Mouse (Mus musculus) midbrain, embryonic 10.5 days (tissue): Measurements from ENCODE around the gene Smpd2. TPM values are rescaled to one million over a fixed set of nuclear protein-coding genes. Genes with fewer than 3 reads are reported as not detected.
"Not testable (repeated sequence)": the region's sequence is repeated elsewhere in the genome, so short reads cannot be mapped to it uniquely, and the experiment has no call there.

ENCODE experiments used
- DNase-seq: peaks from one replicate; pipeline ENCODE4 v3.0.0-alpha.2; 2017; ENCODE audit warnings: low spot score
- H3K27ac ChIP-seq: fragments of 300-500 bp; sonication (generic); replicated peaks from 2 replicates; pipeline ENCODE4 v1.5.1; 2016; ENCODE audit warnings: mild to moderate bottlenecking
- H3K27me3 ChIP-seq: fragments of 300-500 bp; sonication (generic); 2 replicates; pipeline ENCODE4 v1.6.1; 2016; ENCODE audit warnings: low read depth, mild to moderate bottlenecking; ENCODE audit not compliant: poor library complexity, severe bottlenecking
- H3K36me3 ChIP-seq: fragments of 300-500 bp; sonication (generic); 2 replicates; pipeline ENCODE4 v1.6.1; 2016; ENCODE audit warnings: mild to moderate bottlenecking, moderate library complexity
- H3K4me1 ChIP-seq: fragments of 300-500 bp; sonication (generic); 2 replicates; pipeline ENCODE4 v1.6.1; 2016
- H3K4me3 ChIP-seq: fragments of 300-500 bp; sonication (generic); 2 replicates; pipeline ENCODE4 v1.5.1; 2016; ENCODE audit warnings: mild to moderate bottlenecking, moderate library complexity
- H3K9me3 ChIP-seq: fragments of 300-500 bp; sonication (generic); replicated peaks from 2 replicates; pipeline ENCODE4 v1.6.1; 2016; ENCODE audit warnings: mild to moderate bottlenecking
- WGBS: fragments of 180-500 bp; shearing (Covaris S2); methylation state at CpG from one replicate; pipeline ENCODE4 v1.1.7; 2016; 5-methylcytosine and 5-hydroxymethylcytosine counted together
- polyA plus RNA-seq: library from polyadenylated mRNA; unstranded; fragments of >200 nt; fragmentation: Nextera tagmentation; extraction: Ambion mirVana; gene quantifications from 2 replicates; pipeline ENCODE4 v1.2.1, GENCODE M21; 2016

Smpd2 gene
- polyA plus RNA-seq, 1 experiment from 2014 or later: 68.7 TPM

- no peak for DNase-seq
- Histone ChIP-seq H3K4me1 (peaks cover 33% of the 10 kb centered on the region), H3K9me3 (no peaks in the 10 kb centered on the region), H3K4me3 (peak overlapping the region; percentile 74), H3K27me3 (no peaks in the 10 kb centered on the region), H3K27ac (peak overlapping the region; percentile 100), H3K36me3 (peaks cover 12% of the 10 kb centered on the region)
- under 1% methylated on average over 23 of the region's 23 CpGs for WGBS
These were observed 28.4 kb upstream of the Smpd2 start for GRCm38 (mm10) chr10:41518508-41518980.

- Histone ChIP-seq H3K9me3 (no peaks in the 10 kb centered on the region), H3K4me3 (no peak overlapping the region), H3K4me1 (peaks cover 5% of the 10 kb centered on the region), H3K27ac (no peak overlapping the region), H3K27me3 (no peaks in the 10 kb centered on the region), H3K36me3 (no peaks in the 10 kb centered on the region)
- DNase-seq: no peak
These were observed 24.8 kb upstream of the Smpd2 start for GRCm38 (mm10) chr10:41514921-41515320.

- 83% methylated on average over 4 of the region's 4 CpGs for WGBS
- H3K36me3 ChIP-seq: no peaks in the 10 kb centered on the region
- no peak overlapping the region for H3K4me3 ChIP-seq
These were observed 24.1 kb upstream of the Smpd2 start for GRCm38 (mm10) chr10:41514301-41514700.

GRCm38 (mm10) chr10:41509160-41509559, 19.0 kb upstream of the Smpd2 start:
- DNase-seq: no peak
- no peaks in the 10 kb centered on the region for H3K4me1 ChIP-seq
- H3K27ac ChIP-seq: no peak overlapping the region
- no peaks in the 10 kb centered on the region for H3K9me3 ChIP-seq
- no peaks in the 10 kb centered on the region for H3K27me3 ChIP-seq
- 26% methylated on average over 2 of the region's 2 CpGs for WGBS
- H3K4me3 ChIP-seq: no peak overlapping the region
- no peaks in the 10 kb centered on the region for H3K36me3 ChIP-seq

More at GRCm38 (mm10) chr10:41514301-41514700, 24.1 kb upstream of the Smpd2 start:
- no peaks in the 10 kb centered on the region for H3K27me3 ChIP-seq
- H3K27ac ChIP-seq: no peak overlapping the region
- H3K4me1 ChIP-seq: peaks cover 5% of the 10 kb centered on the region
- no peak for DNase-seq
- H3K9me3 ChIP-seq: no peaks in the 10 kb centered on the region

- H3K36me3 ChIP-seq, H3K9me3 ChIP-seq, H3K4me1 ChIP-seq, H3K27me3 ChIP-seq, H3K27ac ChIP-seq, H3K4me3 ChIP-seq: not testable (repeated sequence)
- WGBS: 3% methylated on average over 3 of the region's 3 CpGs
- peak; percentile 62 for DNase-seq
These were observed 15.3 kb upstream of the Smpd2 start for GRCm38 (mm10) chr10:41505446-41505845.

DNA sequence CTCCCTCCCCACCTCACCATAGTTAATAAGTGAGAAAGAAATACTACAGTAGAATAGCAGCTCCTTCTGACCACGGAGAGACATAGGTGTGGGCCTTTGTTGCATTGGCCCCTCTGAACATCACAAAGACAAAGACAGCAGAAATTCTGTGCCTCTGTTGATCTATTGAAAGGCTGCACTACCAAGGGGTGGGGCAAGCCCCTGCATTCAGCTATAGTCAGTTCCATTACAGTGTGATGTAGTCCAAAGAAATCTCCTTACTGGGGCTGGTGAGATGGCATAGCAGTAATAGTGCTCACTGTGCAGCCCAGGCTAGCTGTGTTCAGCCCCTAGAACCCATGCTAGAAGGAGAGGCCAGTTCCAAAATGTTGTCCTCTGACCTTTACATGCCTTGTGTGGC, 14.8 kb upstream of the Smpd2 start:
- H3K9me3 ChIP-seq: no peaks in the 10 kb centered on the region
- 81% methylated on average over 1 of the region's 1 CpGs for WGBS
- no peak overlapping the region for H3K4me3 ChIP-seq
- no peak overlapping the region for H3K27ac ChIP-seq
- no peaks in the 10 kb centered on the region for H3K27me3 ChIP-seq
- no peak for DNase-seq
- no peaks in the 10 kb centered on the region for H3K36me3 ChIP-seq
- H3K4me1 ChIP-seq: no peaks in the 10 kb centered on the region

DNA sequence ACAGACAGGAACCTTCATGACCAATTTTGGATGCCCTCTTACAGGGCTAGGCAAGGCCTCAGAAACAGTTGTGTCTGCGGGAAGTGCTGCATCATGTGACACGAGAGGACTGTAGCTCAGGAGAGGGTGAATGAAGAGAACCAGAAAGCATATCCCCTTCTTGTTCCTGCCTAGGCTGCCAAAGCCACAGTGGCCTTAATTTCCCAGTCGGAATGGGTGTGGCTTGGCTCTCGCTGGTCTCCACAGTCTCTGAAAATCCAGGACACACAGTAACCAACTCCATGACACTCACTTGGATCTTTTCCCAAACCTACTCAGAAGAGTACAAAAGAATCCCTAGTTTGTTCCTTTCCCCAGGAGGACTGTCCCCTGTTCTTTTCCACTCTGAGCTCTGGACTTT, 10.8 kb upstream of the Smpd2 start:
- H3K9me3 ChIP-seq: no peaks in the 10 kb centered on the region
- DNase-seq: no peak
- H3K4me1 ChIP-seq: no peaks in the 10 kb centered on the region
- H3K27me3 ChIP-seq: no peaks in the 10 kb centered on the region
- H3K4me3 ChIP-seq: no peak overlapping the region
- WGBS: 82% methylated on average over 4 of the region's 4 CpGs
- no peak overlapping the region for H3K27ac ChIP-seq
- H3K36me3 ChIP-seq: no peaks in the 10 kb centered on the region

- no peak overlapping the region for H3K27ac ChIP-seq
- peaks cover 46% of the 10 kb centered on the region for H3K4me1 ChIP-seq
- peaks cover 25% of the 10 kb centered on the region for H3K36me3 ChIP-seq
- WGBS: 56% methylated on average over 4 of the region's 4 CpGs
- no peak for DNase-seq
- no peaks in the 10 kb centered on the region for H3K9me3 ChIP-seq
- peak overlapping the region; percentile 74; the same call in 1 of the 2 replicates for H3K4me3 ChIP-seq
- 0 out of 2 replicates have a peak, but pooled peaks cover 8% of the 10 kb centered on the region for H3K27me3 ChIP-seq
These were observed 942 bp upstream of the Smpd2 start for GRCm38 (mm10) chr10:41491111-41491510.

- Histone ChIP-seq H3K27ac (peak overlapping the region; percentile 92), H3K27me3 (0 out of 2 replicates have a peak, but pooled peaks cover 8% of the 10 kb centered on the region), H3K4me3 (peak overlapping the region; percentile 74), H3K36me3 (peaks cover 32% of the 10 kb centered on the region), H3K9me3 (no peaks in the 10 kb centered on the region), H3K4me1 (peaks cover 48% of the 10 kb centered on the region)
- DNase-seq: no peak
- WGBS: under 1% methylated on average over 29 of the region's 29 CpGs
These were observed 327 bp upstream of the Smpd2 start for GRCm38 (mm10) chr10:41490518-41490873.

DNA sequence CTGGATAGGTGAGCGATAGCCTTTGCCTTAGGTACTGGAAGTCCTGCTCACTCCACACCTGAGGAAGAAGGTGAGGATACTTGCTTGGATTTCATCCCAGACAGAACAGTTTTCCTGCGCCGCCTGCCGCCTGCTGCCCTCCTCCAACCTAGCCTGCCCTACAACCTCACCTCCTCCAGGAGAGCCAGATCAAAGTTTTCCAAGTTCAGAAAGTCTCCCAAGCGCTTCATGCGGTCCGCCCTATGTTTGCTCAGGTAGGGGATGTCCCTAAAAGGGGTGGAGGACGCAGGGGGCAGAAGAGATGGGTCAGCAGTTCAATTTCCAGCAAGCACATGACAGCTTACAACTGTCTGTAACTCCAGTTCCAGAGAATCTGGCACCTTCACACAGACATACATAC, 875 bp downstream of the Smpd2 start:
- peak overlapping the region; percentile 74 for H3K4me3 ChIP-seq
- 34% methylated on average over 8 of the region's 8 CpGs for whole genome bisulfite sequencing
- H3K9me3 ChIP-seq: no peaks in the 10 kb centered on the region
- H3K4me1 ChIP-seq: peaks cover 48% of the 10 kb centered on the region
- peak; percentile 21 for DNase-seq
- peak overlapping the region; percentile 92 for H3K27ac ChIP-seq
- H3K36me3 ChIP-seq: peaks cover 44% of the 10 kb centered on the region
- 0 out of 2 replicates have a peak, but pooled peaks cover 8% of the 10 kb centered on the region for H3K27me3 ChIP-seq

GRCm38 (mm10) chr10:41488877-41489276, 1.3 kb downstream of the Smpd2 start:
- peak overlapping the region; percentile 74 for H3K4me3 ChIP-seq
- H3K9me3 ChIP-seq: no peaks in the 10 kb centered on the region
- peaks cover 48% of the 10 kb centered on the region for H3K4me1 ChIP-seq
- WGBS: 56% methylated on average over 7 of the region's 7 CpGs
- no peak for DNase-seq
- peak overlapping the region; percentile 13 for H3K27ac ChIP-seq
- H3K27me3 ChIP-seq: 0 out of 2 replicates have a peak, but pooled peaks cover 8% of the 10 kb centered on the region
- peaks cover 48% of the 10 kb centered on the region for H3K36me3 ChIP-seq

GRCm38 (mm10) chr10:41486506-41487170, 3.5 kb downstream of the Smpd2 start:
- DNase-seq: no peak
- peak overlapping the region; percentile 28; the same call in 1 of the 2 replicates for H3K27ac ChIP-seq
- 80% methylated on average over 14 of the region's 14 CpGs for WGBS
- no peaks in the 10 kb centered on the region for H3K9me3 ChIP-seq
- 0 out of 2 replicates have a peak, but pooled peaks cover 7% of the 10 kb centered on the region for H3K27me3 ChIP-seq
- H3K4me3 ChIP-seq: no peak overlapping the region
- H3K36me3 ChIP-seq: peaks cover 70% of the 10 kb centered on the region
- peaks cover 48% of the 10 kb centered on the region for H3K4me1 ChIP-seq

- peaks cover 79% of the 10 kb centered on the region for H3K36me3 ChIP-seq
- H3K27me3 ChIP-seq: no peaks in the 10 kb centered on the region
- no peaks in the 10 kb centered on the region for H3K9me3 ChIP-seq
These were observed 4.4 kb downstream of the Smpd2 start for GRCm38 (mm10) chr10:41485778-41486177.

More at GRCm38 (mm10) chr10:41485778-41486177, 4.4 kb downstream of the Smpd2 start:
- 0 out of 2 replicates have a peak overlapping the region, but pooled peaks have one; percentile 28 for H3K27ac ChIP-seq
- 96% methylated on average over 16 of the region's 16 CpGs for WGBS
- H3K4me1 ChIP-seq: peaks cover 45% of the 10 kb centered on the region
- no peak overlapping the region for H3K4me3 ChIP-seq
- no peak for DNase-seq
